Comparison of ENCODE assay signal across 23 mouse cellular contexts in genomic region chr3:88464425-88464824, GRCm38 (mm10). TPM values are rescaled to one million over a fixed set of nuclear protein-coding genes. Genes with fewer than 3 reads are reported as not detected.
DNase-seq lines count a peak whose midpoint lies in the region; ATAC-seq and TF ChIP-seq lines count a peak whose summit lies in the region.
"Had no signal": no experiment of that assay in that cellular context is flagged by ENCODE, and none has a peak within 500 bp of the region (broad histone marks: within the 10 kb centered on the region; RNA-seq: fewer than 3 reads in every experiment).

No protein-coding gene starts in this region.

- H3K4me1 ChIP-seq in liver, adult 2 months (ENCODE audit: control insufficient read depth, insufficient read depth, low read length): peaks cover 8% of the 10 kb centered on the region
- no peaks in the 10 kb centered on the region for H3K4me1 ChIP-seq in liver, embryonic 11.5 days (replicated peaks; ENCODE audit: control insufficient read depth, insufficient read depth, low read length)
- peaks cover 11% of the 10 kb centered on the region for H3K4me1 ChIP-seq in brown adipose tissue, adult 24 weeks (ENCODE audit: control insufficient read depth, insufficient read depth, insufficient read length, low read length)
- H3K4me1 ChIP-seq in lung, adult 2 months (ENCODE audit: control insufficient read depth, insufficient read depth, low read length): peaks cover 3% of the 10 kb centered on the region; the same call in 1 of the 2 replicates
- peaks cover 9% of the 10 kb centered on the region; the same call in 1 of the 2 replicates for H3K4me1 ChIP-seq in forebrain, embryonic 12.5 days

- no peaks in the 10 kb centered on the region for H3K27me3 ChIP-seq in liver, adult 2 months (ENCODE audit: control insufficient read depth, insufficient read depth, low read length)
- H3K27me3 ChIP-seq in liver, embryonic 11.5 days (replicated peaks; ENCODE audit: control insufficient read depth, insufficient read depth, low read length): peaks cover 18% of the 10 kb centered on the region
- no peaks in the 10 kb centered on the region for H3K27me3 ChIP-seq in C2C12 (ENCODE audit: control insufficient read depth, insufficient read depth, insufficient read length)
- peaks cover 28% of the 10 kb centered on the region for H3K27me3 ChIP-seq in forebrain, embryonic 12.5 days
- H3K27me3 ChIP-seq: midbrain, embryonic 15.5 days had no signal

- no peak overlapping the region for H3K9ac ChIP-seq in liver, adult 2 months (ENCODE audit: low read depth, low read length)
- no peak overlapping the region for H3K9ac ChIP-seq in liver, embryonic 11.5 days (ENCODE audit: low read depth, low read length)
- H3K9ac ChIP-seq in forebrain, embryonic 12.5 days: no peak overlapping the region
- H3K9ac ChIP-seq: hindbrain, embryonic 14.5 days; liver, embryonic 13.5 days; midbrain, embryonic 15.5 days had no signal

- H3K9me3 ChIP-seq in liver, embryonic 11.5 days (ENCODE audit: control insufficient read depth, low read length): no peaks in the 10 kb centered on the region
- no peaks in the 10 kb centered on the region for H3K9me3 ChIP-seq in forebrain, embryonic 12.5 days
- H3K9me3 ChIP-seq: liver, embryonic 13.5 days; midbrain, embryonic 15.5 days had no signal

- no peak for DNase-seq in liver, adult 2 months (ENCODE audit: extremely low read depth, low read depth, low spot score)
- DNase-seq in liver, embryonic 11.5 days (ENCODE audit: low spot score): no peak
- DNase-seq in lung, adult 2 months: no peak
- no peak for DNase-seq in spleen, adult 12 weeks (ENCODE audit: low spot score)
- DNase-seq: adrenal gland, postnatal 36 days; B cell, adult 2 months; cerebellum, adult 18-20 months; cerebellum, postnatal 25 days; embryo, embryonic 11 days; gastrocnemius, postnatal 25 days; heart, adult 2 months; kidney, adult 2 months; liver, embryonic 13.5 days; thymus, adult 18-20 months; thymus, postnatal 4 days had no signal

- TF ChIP-seq POLR2A in liver, adult 2 months (IDR thresholded peaks at IDR 0.05; ENCODE audit: extremely low read depth, insufficient read depth, low read length): no peak
- no peak for TF ChIP-seq POLR2A in lung, adult 2 months (IDR thresholded peaks at IDR 0.05; ENCODE audit: borderline replicate concordance, extremely low read depth, low read depth, low read length)

- H3K79me2 ChIP-seq in liver, adult 2 months (ENCODE audit: control insufficient read depth, insufficient read depth, low read length): no peaks in the 10 kb centered on the region
- no peaks in the 10 kb centered on the region for H3K79me2 ChIP-seq in C2C12 (ENCODE audit: control insufficient read depth, insufficient read depth)

- no peak overlapping the region for H3ac ChIP-seq in C2C12 (ENCODE audit: control insufficient read depth, insufficient read length, low read depth)

- no peak for ATAC-seq in liver, embryonic 11.5 days (replicated peaks; ENCODE audit: low FRiP score)
- peak; percentile 46 for ATAC-seq in megakaryocyte, adult 5-6 weeks (ENCODE audit: poor library complexity, severe bottlenecking)
- no peak for ATAC-seq in forebrain, embryonic 12.5 days (ENCODE audit: low FRiP score)
- ATAC-seq: inflammation-experienced regulatory T-cells, adult 6 months; midbrain, embryonic 15.5 days had no signal

- no peak overlapping the region for H3K4me2 ChIP-seq in liver, embryonic 11.5 days
- no peak overlapping the region for H3K4me2 ChIP-seq in forebrain, embryonic 12.5 days
- H3K4me2 ChIP-seq: hindbrain, embryonic 14.5 days; liver, embryonic 13.5 days; midbrain, embryonic 15.5 days had no signal

- H3K79me3 ChIP-seq in C2C12 (ENCODE audit: low read depth): no peaks in the 10 kb centered on the region

- TF ChIP-seq CTCF in liver, adult 2 months (IDR thresholded peaks at IDR 0.05; ENCODE audit: low read depth, low read length): no peak
- TF ChIP-seq CTCF in C2C12 (IDR thresholded peaks at IDR 0.05; ENCODE audit: control insufficient read depth, insufficient read depth, insufficient read length): no peak
- TF ChIP-seq CTCF in lung, adult 2 months (IDR thresholded peaks at IDR 0.05; ENCODE audit: insufficient read depth, low read length): no peak

- 48% methylated on average over 3 of the region's 3 CpGs for WGBS in liver, adult 2 months
- 34% methylated on average over 3 of the region's 3 CpGs for WGBS in liver, embryonic 11.5 days
- WGBS in lung, adult 2 months: 35% methylated on average over 3 of the region's 3 CpGs
- 54% methylated on average over 3 of the region's 3 CpGs for WGBS in forebrain, embryonic 12.5 days

- H3K27ac ChIP-seq in liver, adult 2 months (replicated peaks; ENCODE audit: insufficient read depth, low read depth, low read length): peak overlapping the region; percentile 43; the same call in 1 of the 2 replicates
- no peak overlapping the region for H3K27ac ChIP-seq in liver, embryonic 11.5 days (ENCODE audit: low read depth, low read length)
- peak overlapping the region; percentile 67 for H3K27ac ChIP-seq in brown adipose tissue, adult 24 weeks (replicated peaks; ENCODE audit: low read depth, low read length)
- no peak overlapping the region for H3K27ac ChIP-seq in forebrain, embryonic 12.5 days
- H3K27ac ChIP-seq: heart, adult 2 months; hindbrain, embryonic 14.5 days; kidney, postnatal 0 days; liver, embryonic 13.5 days; midbrain, embryonic 15.5 days had no signal

- H3K36me3 ChIP-seq in liver, adult 2 months (ENCODE audit: control insufficient read depth, insufficient read depth, low read length): no peaks in the 10 kb centered on the region
- H3K36me3 ChIP-seq in liver, embryonic 11.5 days (ENCODE audit: control insufficient read depth, insufficient read depth, low read length): no peaks in the 10 kb centered on the region
- no peaks in the 10 kb centered on the region for H3K36me3 ChIP-seq in C2C12 (ENCODE audit: control insufficient read depth, insufficient read depth)
- H3K36me3 ChIP-seq in forebrain, embryonic 12.5 days (replicated peaks): no peaks in the 10 kb centered on the region
- H3K36me3 ChIP-seq: liver, embryonic 13.5 days; midbrain, embryonic 15.5 days had no signal

- H3K4me3 ChIP-seq in liver, adult 2 months (ENCODE audit: insufficient read depth, low read depth, low read length): no peak overlapping the region
- H3K4me3 ChIP-seq in liver, embryonic 11.5 days (ENCODE audit: low read depth, low read length): no peak overlapping the region
- no peak overlapping the region for H3K4me3 ChIP-seq in C2C12 (ENCODE audit: insufficient read depth, poor library complexity, severe bottlenecking)
- no peak overlapping the region for H3K4me3 ChIP-seq in brown adipose tissue, adult 24 weeks (ENCODE audit: insufficient read depth, low read depth, low read length)
- no peak overlapping the region for H3K4me3 ChIP-seq in lung, adult 2 months (replicated peaks; ENCODE audit: extremely low read depth, low read depth, low read length)
- H3K4me3 ChIP-seq in forebrain, embryonic 12.5 days (replicated peaks): no peak overlapping the region
- H3K4me3 ChIP-seq: heart, adult 2 months; liver, embryonic 13.5 days; midbrain, embryonic 15.5 days had no signal

TF ChIP-seq in C2C12, 6 proteins besides CTCF, POLR2A, EP300 and RAD21 (continues in another document):
- TF ChIP-seq CEBPB (IDR thresholded peaks at IDR 0.05; ENCODE audit: low read depth) (peak; percentile 53), FOSL1 (IDR thresholded peaks at IDR 0.05; ENCODE audit: insufficient read depth, low read length, poor library complexity, severe bottlenecking) (no peak)

RNA-seq across cellular contexts. Expression of gene Sema4a, which starts 3.4 kb away (rescaled TPM):
- total RNA-seq in liver, adult 2 months (2014; rRNA removed): 23.4 and 37.9 TPM in 2 replicates
- 109 and 117 TPM in 2 replicates for polyA plus RNA-seq in liver, adult 2 months (2012; rRNA removed)
- 14.3 and 19.0 TPM in 2 replicates for polyA plus RNA-seq in liver, embryonic 11.5 days (2014; fragmentation: Nextera tagmentation; extraction: Ambion mirVana)
- 0.69 TPM for polyA plus RNA-seq in C2C12 (2012; fragmentation: generic; extraction: Trizol)
- 25.7 and 30.2 TPM in 2 replicates for polyA plus RNA-seq in brown adipose tissue, adult 24 weeks (2012; ENCODE audit: insufficient read depth, insufficient read length, missing spikeins)
- 171 and 181 TPM in 2 replicates for total RNA-seq in megakaryocyte, adult 5-6 weeks (2015)
- total RNA-seq in megakaryocyte, adult 5-6 weeks (2017): 164 and 167 TPM in 2 replicates
- polyA plus RNA-seq in lung, adult 2 months (2012; rRNA removed): 52.3 and 58.3 TPM in 2 replicates
- polyA plus RNA-seq in forebrain, embryonic 12.5 days (2016; fragmentation: Nextera tagmentation; extraction: Ambion mirVana): 15.3 and 16.0 TPM in 2 replicates

RNA-seq across cellular contexts. Expression of gene Slc25a44, which starts 39.5 kb away (rescaled TPM):
- 26.1 and 28.1 TPM in 2 replicates for total RNA-seq in liver, adult 2 months (2014; rRNA removed)
- 57.0 and 60.9 TPM in 2 replicates for polyA plus RNA-seq in liver, adult 2 months (2012; rRNA removed)
- 20.6 and 20.7 TPM in 2 replicates for polyA plus RNA-seq in liver, embryonic 11.5 days (2014; fragmentation: Nextera tagmentation; extraction: Ambion mirVana)
- 18.5 TPM for polyA plus RNA-seq in C2C12 (2012; fragmentation: generic; extraction: Trizol)
- polyA plus RNA-seq in brown adipose tissue, adult 24 weeks (2012; ENCODE audit: insufficient read depth, insufficient read length, missing spikeins): 71.0 and 78.1 TPM in 2 replicates
- 11.4 and 11.6 TPM in 2 replicates for total RNA-seq in megakaryocyte, adult 5-6 weeks (2015)
- 17.4 and 18.7 TPM in 2 replicates for total RNA-seq in megakaryocyte, adult 5-6 weeks (2017)
- 18.3 and 25.4 TPM in 2 replicates for polyA plus RNA-seq in lung, adult 2 months (2012; rRNA removed)
- polyA plus RNA-seq in forebrain, embryonic 12.5 days (2016; fragmentation: Nextera tagmentation; extraction: Ambion mirVana): 22.7 and 24.9 TPM in 2 replicates

RNA-seq across cellular contexts. Expression of gene Lmna, which starts 45.3 kb away (rescaled TPM):
- 28.2 and 38.5 TPM in 2 replicates for total RNA-seq in liver, adult 2 months (2014; rRNA removed)
- 41.0 and 44.7 TPM in 2 replicates for polyA plus RNA-seq in liver, adult 2 months (2012; rRNA removed)
- polyA plus RNA-seq in liver, embryonic 11.5 days (2014; fragmentation: Nextera tagmentation; extraction: Ambion mirVana): 155 and 157 TPM in 2 replicates
- polyA plus RNA-seq in C2C12 (2012; fragmentation: generic; extraction: Trizol): 1,441 TPM
- 33.8 and 35.7 TPM in 2 replicates for polyA plus RNA-seq in brown adipose tissue, adult 24 weeks (2012; ENCODE audit: insufficient read depth, insufficient read length, missing spikeins)
- total RNA-seq in megakaryocyte, adult 5-6 weeks (2015): 1.5 and 1.9 TPM in 2 replicates
- 2.5 and 4.5 TPM in 2 replicates for total RNA-seq in megakaryocyte, adult 5-6 weeks (2017)
- 257 and 302 TPM in 2 replicates for polyA plus RNA-seq in lung, adult 2 months (2012; rRNA removed)
- polyA plus RNA-seq in forebrain, embryonic 12.5 days (2016; fragmentation: Nextera tagmentation; extraction: Ambion mirVana): 23.2 and 25.8 TPM in 2 replicates

RNA-seq across cellular contexts. Expression of gene Pmf1, which starts 54.3 kb away (rescaled TPM):
- 12.9 and 16.5 TPM in 2 replicates for total RNA-seq in liver, adult 2 months (2014; rRNA removed)
- polyA plus RNA-seq in liver, adult 2 months (2012; rRNA removed): 59.0 and 68.1 TPM in 2 replicates
- 153 and 165 TPM in 2 replicates for polyA plus RNA-seq in liver, embryonic 11.5 days (2014; fragmentation: Nextera tagmentation; extraction: Ambion mirVana)
- polyA plus RNA-seq in C2C12 (2012; fragmentation: generic; extraction: Trizol): 117 TPM
- 25.1 and 30.8 TPM in 2 replicates for polyA plus RNA-seq in brown adipose tissue, adult 24 weeks (2012; ENCODE audit: insufficient read depth, insufficient read length, missing spikeins)
- 115 and 131 TPM in 2 replicates for total RNA-seq in megakaryocyte, adult 5-6 weeks (2015)
- total RNA-seq in megakaryocyte, adult 5-6 weeks (2017): 78.5 and 81.9 TPM in 2 replicates
- 23.4 and 27.0 TPM in 2 replicates for polyA plus RNA-seq in lung, adult 2 months (2012; rRNA removed)
- polyA plus RNA-seq in forebrain, embryonic 12.5 days (2016; fragmentation: Nextera tagmentation; extraction: Ambion mirVana): 119 and 120 TPM in 2 replicates

Comparison
In these comparisons a context has a peak if more than half of its experiments do, and no peak if none do; other contexts are left out.
1. H3K27ac ChIP-seq: peak in liver, adult 2 months (single experiment) and brown adipose tissue, adult 24 weeks (single experiment); none in liver, embryonic 11.5 days (single experiment) and forebrain, embryonic 12.5 days (single experiment).